Mouse (Mus musculus) neural tube, embryonic 13.5 days (tissue): Measurements from ENCODE around the gene Bcat1. TPM values are rescaled to one million over a fixed set of nuclear protein-coding genes. Genes with fewer than 3 reads are reported as not detected.
A peak's percentile ranks its signal among the peaks of the same experiment; 100 is the strongest.

Experiments used
- ATAC-seq: fragments of 200-750 bp; cut with Nextera tagmentation; 2 replicates; pipeline ENCODE4 v1.8.0; 2017; ENCODE audit warnings: low read depth, mild to moderate bottlenecking, moderate TSS enrichment, moderate library complexity
- H3K27ac ChIP-seq: fragments of 300-500 bp; sonication (generic); replicated peaks from 2 replicates; pipeline ENCODE4 v1.5.1; 2015; ENCODE audit warnings: moderate library complexity, mild to moderate bottlenecking, inconsistent platforms
- H3K27me3 ChIP-seq: fragments of 300-500 bp; sonication (generic); 2 replicates; pipeline ENCODE4 v1.6.1; 2015; ENCODE audit warnings: mild to moderate bottlenecking, inconsistent platforms
- H3K36me3 ChIP-seq: fragments of 300-500 bp; sonication (generic); 2 replicates; pipeline ENCODE4 v1.6.1; 2015; ENCODE audit warnings: mild to moderate bottlenecking, inconsistent platforms
- H3K4me1 ChIP-seq: fragments of 300-500 bp; sonication (generic); replicated peaks from 2 replicates; pipeline ENCODE4 v1.6.1; 2015; ENCODE audit warnings: inconsistent platforms
- H3K4me2 ChIP-seq: fragments of 300-500 bp; sonication (generic); 2 replicates; pipeline ENCODE4 v1.6.1; 2015; ENCODE audit warnings: inconsistent platforms, mild to moderate bottlenecking, moderate library complexity
- H3K4me3 ChIP-seq: fragments of 300-500 bp; sonication (generic); 2 replicates; pipeline ENCODE4 v1.5.1; 2015; ENCODE audit warnings: mild to moderate bottlenecking, inconsistent platforms
- H3K9ac ChIP-seq: fragments of 300-500 bp; sonication (generic); 2 replicates; pipeline ENCODE4 v1.6.1; 2015; ENCODE audit warnings: moderate library complexity, mild to moderate bottlenecking, inconsistent platforms
- H3K9me3 ChIP-seq: fragments of 300-500 bp; sonication (generic); 2 replicates; pipeline ENCODE4 v1.6.1; 2016; ENCODE audit warnings: inconsistent platforms
- WGBS: fragments of 180-500 bp; shearing (Covaris S2); methylation state at CpG from one replicate; pipeline ENCODE4 v1.1.7; 2015; 5-methylcytosine and 5-hydroxymethylcytosine counted together
- polyA plus RNA-seq: library from polyadenylated mRNA; unstranded; fragments of >200 nt; fragmentation: Nextera tagmentation; extraction: Ambion mirVana; gene quantifications from 2 replicates; pipeline ENCODE4 v1.2.1, GENCODE M21; 2015

The Bcat1 gene
- polyA plus RNA-seq, 1 experiment from 2014 or later, result 88.7 TPM

- Histone ChIP-seq H3K4me1 (no peaks in the 10 kb centered on the region), H3K4me2 (no peak overlapping the region), H3K27ac (no peak overlapping the region), H3K36me3 (no peaks in the 10 kb centered on the region), H3K27me3 (no peaks in the 10 kb centered on the region), H3K4me3 (no peak overlapping the region), H3K9me3 (no peaks in the 10 kb centered on the region), H3K9ac (no peak overlapping the region)
- no peak for ATAC-seq
- WGBS, result 90% methylated on average over 4 of the region's 4 CpGs
These were observed 10.6 kb downstream of the Bcat1 start for GRCm38 (mm10) chr6:145065301-145065845.

DNA sequence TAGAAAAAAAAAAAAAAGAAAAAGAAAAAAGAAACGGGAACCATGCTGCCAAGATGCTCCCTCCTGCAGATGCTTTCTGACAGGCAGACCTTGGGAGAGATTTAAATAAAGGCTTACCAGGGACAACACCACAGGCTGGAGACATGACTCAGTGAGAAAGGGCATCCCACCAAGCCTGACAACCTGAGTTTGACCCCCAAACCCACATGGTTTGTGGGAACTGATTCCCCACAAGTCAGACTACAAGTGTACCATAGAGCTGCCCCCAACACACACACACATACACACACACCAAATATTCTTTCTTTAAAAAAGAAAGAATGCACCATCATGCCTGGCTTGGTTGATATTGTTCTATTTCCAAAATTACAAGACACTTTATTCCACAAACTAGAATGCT, 11.9 kb downstream of the Bcat1 start:
- no peak for ATAC-seq
- Histone ChIP-seq H3K9me3 (no peaks in the 10 kb centered on the region), H3K4me2 (no peak overlapping the region), H3K9ac (no peak overlapping the region), H3K36me3 (no peaks in the 10 kb centered on the region), H3K27ac (no peak overlapping the region), H3K27me3 (no peaks in the 10 kb centered on the region), H3K4me3 (no peak overlapping the region), H3K4me1 (no peaks in the 10 kb centered on the region)
- 38% methylated on average over 1 of the region's 1 CpGs for WGBS

- Histone ChIP-seq H3K9ac (no peak overlapping the region), H3K27me3 (no peaks in the 10 kb centered on the region), H3K27ac (no peak overlapping the region), H3K36me3 (no peaks in the 10 kb centered on the region), H3K4me3 (no peak overlapping the region), H3K4me2 (no peak overlapping the region), H3K9me3 (no peaks in the 10 kb centered on the region), H3K4me1 (no peaks in the 10 kb centered on the region)
- no peak for ATAC-seq
- WGBS, result 39% methylated on average over 5 of the region's 5 CpGs
These were observed 12.6 kb downstream of the Bcat1 start for GRCm38 (mm10) chr6:145063212-145063868.

DNA sequence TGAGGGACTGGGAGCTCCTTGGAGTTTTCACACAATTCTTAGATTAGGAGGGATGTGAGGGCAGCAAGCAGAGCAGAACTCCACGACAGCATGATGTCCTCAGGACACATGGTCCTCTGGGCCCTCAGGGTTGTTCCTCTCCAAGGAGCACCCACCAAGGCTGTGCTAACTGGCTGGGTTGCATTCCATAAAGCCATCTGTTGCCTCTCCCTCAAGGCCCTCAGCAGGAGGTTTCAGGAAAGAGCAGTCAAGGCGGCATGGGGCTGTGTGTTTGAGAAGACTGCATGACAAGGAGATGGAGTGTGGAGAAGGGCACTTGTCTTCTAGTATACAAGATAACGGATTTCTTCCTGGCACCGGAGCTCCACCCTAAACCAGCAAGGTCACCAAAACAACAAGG, 13.2 kb downstream of the Bcat1 start:
- no peak for ATAC-seq

GRCm38 (mm10) chr6:145061361-145061760, 14.6 kb downstream of the Bcat1 start:
- WGBS, result 87% methylated on average over 1 of the region's 1 CpGs
- Histone ChIP-seq H3K9me3 (no peaks in the 10 kb centered on the region), H3K27ac (no peak overlapping the region), H3K4me2 (no peak overlapping the region), H3K9ac (no peak overlapping the region), H3K4me3 (no peak overlapping the region), H3K36me3 (no peaks in the 10 kb centered on the region), H3K27me3 (no peaks in the 10 kb centered on the region), H3K4me1 (no peaks in the 10 kb centered on the region)
- ATAC-seq, result no peak

More for the DNA sequence above, 13.2 kb downstream of the Bcat1 start:
- no peaks in the 10 kb centered on the region for H3K4me1 ChIP-seq
- H3K4me3 ChIP-seq, result no peak overlapping the region
- H3K36me3 ChIP-seq, result no peaks in the 10 kb centered on the region
- 65% methylated on average over 4 of the region's 4 CpGs for WGBS
- H3K4me2 ChIP-seq, result no peak overlapping the region
- no peaks in the 10 kb centered on the region for H3K9me3 ChIP-seq
- H3K27me3 ChIP-seq, result no peaks in the 10 kb centered on the region
- no peak overlapping the region for H3K27ac ChIP-seq
- no peak overlapping the region for H3K9ac ChIP-seq

GRCm38 (mm10) chr6:145056102-145056501, 19.9 kb downstream of the Bcat1 start:
- Histone ChIP-seq H3K4me3 (no peak overlapping the region), H3K27ac (no peak overlapping the region), H3K9ac (no peak overlapping the region), H3K36me3 (no peaks in the 10 kb centered on the region), H3K4me1 (no peaks in the 10 kb centered on the region), H3K4me2 (no peak overlapping the region), H3K9me3 (no peaks in the 10 kb centered on the region), H3K27me3 (no peaks in the 10 kb centered on the region)
- 84% methylated on average over 4 of the region's 4 CpGs for WGBS
- no peak for ATAC-seq

DNA sequence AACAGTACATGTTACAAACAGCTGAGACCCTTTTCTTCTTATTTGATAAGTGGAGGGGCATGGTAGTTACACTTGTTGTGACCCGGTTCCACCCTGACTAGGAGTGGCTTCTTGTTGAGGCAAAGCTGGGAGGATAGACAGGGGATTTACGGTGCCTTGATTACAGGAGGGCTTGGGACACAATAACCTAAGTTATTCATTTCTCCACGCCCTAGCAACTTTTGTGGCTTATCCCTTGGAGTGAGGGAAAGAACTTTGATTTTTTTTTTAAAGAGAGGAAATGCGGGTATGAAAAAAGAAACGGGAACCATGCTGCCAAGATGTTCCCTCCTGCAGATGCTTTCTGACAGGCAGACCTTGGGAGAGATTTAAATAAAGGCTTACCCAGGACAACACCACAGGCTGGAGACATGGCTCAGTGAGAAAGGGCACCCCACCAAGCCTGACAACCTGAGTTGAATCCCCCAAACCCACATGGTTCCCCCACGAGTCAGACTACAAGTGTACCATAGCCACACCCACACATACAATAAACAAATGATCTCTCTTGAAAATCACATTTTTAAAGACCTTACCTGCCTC, 20.6 kb downstream of the Bcat1 start:
- Histone ChIP-seq H3K4me3 (no peak overlapping the region), H3K4me1 (no peaks in the 10 kb centered on the region), H3K36me3 (no peaks in the 10 kb centered on the region), H3K9ac (no peak overlapping the region), H3K27ac (no peak overlapping the region), H3K4me2 (no peak overlapping the region), H3K27me3 (no peaks in the 10 kb centered on the region), H3K9me3 (no peaks in the 10 kb centered on the region)
- ATAC-seq, result no peak
- WGBS, result 41% methylated on average over 6 of the region's 6 CpGs

DNA sequence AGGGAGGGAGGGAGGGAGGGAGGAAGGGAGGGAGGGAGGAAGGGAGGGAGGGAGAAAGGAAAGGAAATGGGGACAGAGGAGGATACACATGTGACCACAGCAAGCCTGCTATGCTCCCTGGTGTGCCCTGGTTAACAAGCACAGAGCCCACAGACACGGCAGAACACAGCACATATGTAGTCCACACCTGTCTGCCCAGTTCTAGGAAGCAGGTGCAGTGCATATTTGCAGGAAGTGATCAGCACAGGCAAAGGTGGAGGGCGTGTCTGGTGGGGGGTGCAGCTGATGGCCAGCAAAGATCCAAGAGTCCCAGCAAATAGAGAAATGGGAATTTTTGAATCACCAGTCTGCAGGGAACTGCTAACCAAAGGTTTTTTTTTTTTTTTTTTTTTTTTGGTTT, 23.3 kb downstream of the Bcat1 start:
- Histone ChIP-seq H3K27ac (no peak overlapping the region), H3K4me2 (no peak overlapping the region), H3K4me3 (no peak overlapping the region), H3K9me3 (no peaks in the 10 kb centered on the region), H3K4me1 (peaks cover 8% of the 10 kb centered on the region; the same call in 1 of the 2 replicates), H3K9ac (no peak overlapping the region), H3K36me3 (no peaks in the 10 kb centered on the region), H3K27me3 (no peaks in the 10 kb centered on the region)
- WGBS, result 92% methylated on average over 2 of the region's 2 CpGs
- ATAC-seq, result no peak

DNA sequence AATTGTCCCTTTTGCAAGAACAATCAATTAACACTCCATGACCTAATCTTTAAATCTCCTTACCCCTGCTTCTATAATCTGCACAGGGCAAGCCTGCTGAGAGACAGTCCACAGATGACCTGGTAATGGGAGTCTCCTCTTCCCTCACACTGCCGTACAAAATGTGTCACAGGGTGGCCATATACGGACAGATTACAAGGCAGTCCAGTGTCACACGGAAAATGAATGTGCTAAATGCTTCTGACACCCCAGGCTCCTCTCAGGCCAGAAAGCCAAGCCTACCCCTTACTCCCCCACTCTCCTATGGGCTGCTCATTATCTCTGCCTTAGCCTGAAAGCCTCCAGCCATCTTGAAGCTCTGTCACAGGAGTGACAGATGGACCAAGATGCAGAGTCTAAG, 25.1 kb downstream of the Bcat1 start:
- Histone ChIP-seq H3K9me3 (no peaks in the 10 kb centered on the region), H3K4me2 (no peak overlapping the region), H3K36me3 (no peaks in the 10 kb centered on the region), H3K4me1 (peaks cover 23% of the 10 kb centered on the region), H3K9ac (no peak overlapping the region), H3K27ac (no peak overlapping the region), H3K4me3 (no peak overlapping the region), H3K27me3 (no peaks in the 10 kb centered on the region)
- WGBS, result 29% methylated on average over 3 of the region's 3 CpGs
- no peak for ATAC-seq

DNA sequence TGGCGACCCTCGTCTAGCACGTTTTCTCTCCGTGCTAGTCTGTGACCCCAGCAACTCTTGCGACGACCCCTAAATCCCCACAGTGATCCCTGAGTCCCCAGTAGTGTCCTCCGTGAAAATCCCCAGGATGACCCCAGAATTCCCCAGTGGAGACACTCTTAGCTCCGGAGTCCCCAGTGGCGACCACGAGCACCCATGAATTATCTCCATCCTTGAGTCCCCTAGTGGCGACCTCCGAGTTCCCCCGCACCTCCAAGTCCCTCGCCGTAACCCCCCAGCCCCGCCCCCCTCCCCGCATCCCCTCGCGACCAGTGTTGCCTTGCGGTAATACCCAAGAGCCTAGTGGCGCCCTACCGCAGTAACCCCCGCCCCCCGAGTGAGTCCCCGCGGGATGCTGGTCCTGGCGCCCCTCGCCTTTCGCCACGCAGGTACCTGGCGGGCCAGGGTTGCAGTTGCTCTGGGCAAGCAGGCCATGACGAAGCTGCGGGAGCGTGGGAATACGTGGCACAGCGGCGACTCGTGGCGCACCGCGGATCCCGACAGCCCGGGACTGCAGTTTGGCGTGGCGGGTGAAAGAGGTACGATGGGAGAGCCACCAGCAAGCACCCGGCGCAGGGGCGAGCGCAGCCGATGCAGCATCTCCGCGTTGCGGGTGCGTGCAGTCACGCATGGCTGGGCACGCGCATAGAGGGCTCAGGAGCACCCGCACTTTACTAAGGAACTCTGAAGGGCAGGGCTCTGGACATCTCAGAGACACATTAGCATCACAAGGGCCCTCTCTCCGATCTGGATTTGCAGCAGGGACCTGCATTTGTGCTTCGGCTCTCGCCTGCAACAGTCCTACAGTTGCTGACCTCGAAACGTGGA, 27.6 kb downstream of the Bcat1 start:
- Histone ChIP-seq H3K27me3 (no peaks in the 10 kb centered on the region), H3K9ac (peak overlapping the region; percentile 80), H3K4me3 (peak overlapping the region; percentile 61), H3K4me1 (peaks cover 39% of the 10 kb centered on the region), H3K27ac (peak overlapping the region; percentile 79), H3K36me3 (no peaks in the 10 kb centered on the region), H3K4me2 (peak overlapping the region; percentile 76), H3K9me3 (no peaks in the 10 kb centered on the region)
- ATAC-seq, result peak; percentile 64
- WGBS, result 4% methylated on average over 64 of the region's 64 CpGs

- Histone ChIP-seq H3K9me3 (no peaks in the 10 kb centered on the region), H3K27ac (peak overlapping the region; percentile 79), H3K4me1 (peaks cover 39% of the 10 kb centered on the region), H3K36me3 (no peaks in the 10 kb centered on the region), H3K4me3 (peak overlapping the region; percentile 61), H3K4me2 (peak overlapping the region; percentile 76), H3K9ac (peak overlapping the region; percentile 80), H3K27me3 (no peaks in the 10 kb centered on the region)
- WGBS, result 8% methylated on average over 15 of the region's 15 CpGs
- peak; percentile 55; the same call in 1 of the 2 replicates for ATAC-seq
These were observed 28.5 kb downstream of the Bcat1 start for GRCm38 (mm10) chr6:145047445-145047857.

DNA sequence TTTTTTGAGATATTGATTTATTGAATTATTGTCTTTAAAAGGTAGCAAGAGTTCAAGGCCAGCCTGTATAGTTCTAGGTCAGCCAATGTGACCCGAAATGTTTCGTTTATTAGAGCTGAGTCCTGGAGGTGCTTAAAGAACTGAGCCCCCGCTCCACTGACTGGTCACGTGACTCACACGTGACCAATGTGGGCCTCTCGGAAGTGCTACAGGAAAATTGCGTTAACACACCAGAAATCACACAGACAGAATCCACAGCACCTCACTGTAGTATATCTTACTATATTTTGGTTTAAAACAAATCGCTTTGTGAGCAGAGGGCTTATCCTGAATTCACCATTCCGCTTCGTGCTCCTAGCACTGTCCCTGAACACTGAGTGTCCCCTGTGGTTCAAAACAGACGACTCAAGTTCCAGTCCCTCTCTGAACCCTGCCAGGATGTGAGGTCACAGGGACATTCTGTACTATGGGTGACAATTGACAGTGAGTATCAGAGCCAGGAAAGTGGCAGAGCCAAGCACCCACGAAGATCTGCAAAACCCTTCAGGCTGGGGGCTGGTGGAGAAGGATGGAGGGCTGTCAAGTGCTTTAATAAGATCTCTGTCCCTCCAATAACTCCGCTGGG, 29.6 kb downstream of the Bcat1 start:
- ATAC-seq, result no peak
- no peaks in the 10 kb centered on the region for H3K27me3 ChIP-seq
- no peaks in the 10 kb centered on the region for H3K9me3 ChIP-seq
- H3K4me1 ChIP-seq, result peaks cover 44% of the 10 kb centered on the region
- H3K36me3 ChIP-seq, result no peaks in the 10 kb centered on the region
- H3K4me3 ChIP-seq, result peak overlapping the region; percentile 61
- no peak overlapping the region; the same call in 1 of the 2 replicates for H3K27ac ChIP-seq
- peak overlapping the region; percentile 76 for H3K4me2 ChIP-seq
- WGBS, result 65% methylated on average over 13 of the region's 13 CpGs
- H3K9ac ChIP-seq, result peak overlapping the region; percentile 80
